Mouse (Mus musculus): ENCODE results near the gene Grcc10. TPM values are rescaled to one million over a fixed set of nuclear protein-coding genes. Genes with fewer than 3 reads are reported as not detected.

Grcc10 gene
- polyA plus RNA-seq, 1 experiment from 2014 or later: 402 TPM

- H3K9ac ChIP-seq: peak within 1 kb of the TSS; percentile 98
- WGBS: under 1% methylated on average over 54 of the region's 100 CpGs
- peaks cover 7% of the 10 kb centered on the region for H3K36me3 ChIP-seq
- H3K4me2 ChIP-seq: peak within 1 kb of the TSS; percentile 62
- peak within 1 kb of the TSS; percentile 99 for H3K27ac ChIP-seq
- H3K9me3 ChIP-seq: no peaks in the 10 kb centered on the region
- peaks cover 48% of the 10 kb centered on the region for H3K4me1 ChIP-seq
- no peaks in the 10 kb centered on the region for H3K27me3 ChIP-seq
- peak; percentile 59 for ATAC-seq (ENCODE audit: insufficient number of reproducible peaks, low FRiP score, low TSS enrichment, low read depth)
- H3K4me3 ChIP-seq: peak within 1 kb of the TSS; percentile 78
Measured at GRCm38 (mm10) chr6:124755831-124756595, 14.8 kb upstream of the Grcc10 start, which contains the start of the genes Gm45234 and Atn1. Gm45234 (minus strand) TSS chr6:124756021. Atn1 (minus strand) TSS chr6:124756524.

GRCm38 (mm10) chr6:124755306-124755705 lies 14.1 kb upstream of the Grcc10 start:
- WGBS: 0% methylated on average over 3 of the region's 3 CpGs
- H3K27me3 ChIP-seq: no peaks in the 10 kb centered on the region
- H3K36me3 ChIP-seq: peaks cover 7% of the 10 kb centered on the region
- H3K4me2 ChIP-seq: peak overlapping the region; percentile 62
- H3K9ac ChIP-seq: peak overlapping the region; percentile 98
- H3K27ac ChIP-seq: peak overlapping the region; percentile 99
- H3K4me1 ChIP-seq: peaks cover 48% of the 10 kb centered on the region
- ATAC-seq (ENCODE audit: insufficient number of reproducible peaks, low FRiP score, low TSS enrichment, low read depth): no peak
- H3K9me3 ChIP-seq: no peaks in the 10 kb centered on the region
- peak overlapping the region; percentile 78 for H3K4me3 ChIP-seq

GRCm38 (mm10) chr6:124753861-124754260 lies 12.7 kb upstream of the Grcc10 start:
- Histone ChIP-seq H3K4me2 (no peak overlapping the region), H3K9ac (no peak overlapping the region), H3K27me3 (no peaks in the 10 kb centered on the region), H3K27ac (no peak overlapping the region), H3K9me3 (no peaks in the 10 kb centered on the region), H3K4me3 (no peak overlapping the region), H3K36me3 (peaks cover 19% of the 10 kb centered on the region), H3K4me1 (peaks cover 41% of the 10 kb centered on the region)
- 83% methylated on average over 2 of the region's 2 CpGs for WGBS
- ATAC-seq (ENCODE audit: insufficient number of reproducible peaks, low FRiP score, low TSS enrichment, low read depth): no peak

- H3K27ac ChIP-seq: no peak overlapping the region
- H3K27me3 ChIP-seq: no peaks in the 10 kb centered on the region
- H3K4me2 ChIP-seq: no peak overlapping the region
- no peak overlapping the region for H3K4me3 ChIP-seq
- peaks cover 43% of the 10 kb centered on the region for H3K36me3 ChIP-seq
- H3K9me3 ChIP-seq: no peaks in the 10 kb centered on the region
- peaks cover 39% of the 10 kb centered on the region for H3K4me1 ChIP-seq
- H3K9ac ChIP-seq: no peak overlapping the region
- no peak for ATAC-seq (ENCODE audit: insufficient number of reproducible peaks, low FRiP score, low TSS enrichment, low read depth)
- WGBS: 80% methylated on average over 8 of the region's 8 CpGs
Measured at GRCm38 (mm10) chr6:124750405-124750804, 9.2 kb upstream of the Grcc10 start.

GRCm38 (mm10) chr6:124746654-124747632 lies 5.8 kb upstream of the Grcc10 start:
- ATAC-seq (ENCODE audit: insufficient number of reproducible peaks, low FRiP score, low TSS enrichment, low read depth): no peak
- peak overlapping the region; percentile 88 for H3K27ac ChIP-seq
- H3K4me3 ChIP-seq: peak overlapping the region; percentile 53
- H3K36me3 ChIP-seq: peaks cover 65% of the 10 kb centered on the region
- peak overlapping the region; percentile 94 for H3K4me2 ChIP-seq
- no peak overlapping the region for H3K9ac ChIP-seq
- no peaks in the 10 kb centered on the region for H3K9me3 ChIP-seq
- no peaks in the 10 kb centered on the region for H3K27me3 ChIP-seq
- 87% methylated on average over 7 of the region's 7 CpGs for WGBS
- peaks cover 31% of the 10 kb centered on the region for H3K4me1 ChIP-seq

GRCm38 (mm10) chr6:124746296-124746605 lies 5.1 kb upstream of the Grcc10 start:
- peak overlapping the region; percentile 65 for H3K9ac ChIP-seq
- peak overlapping the region; percentile 53 for H3K4me3 ChIP-seq
- H3K36me3 ChIP-seq: peaks cover 63% of the 10 kb centered on the region
- no peaks in the 10 kb centered on the region for H3K27me3 ChIP-seq
- H3K4me1 ChIP-seq: peaks cover 36% of the 10 kb centered on the region
- H3K27ac ChIP-seq: peak overlapping the region; percentile 88
- no peak for ATAC-seq (ENCODE audit: insufficient number of reproducible peaks, low FRiP score, low TSS enrichment, low read depth)
- no peaks in the 10 kb centered on the region for H3K9me3 ChIP-seq
- WGBS: 17% methylated on average over 8 of the region's 8 CpGs
- peak overlapping the region; percentile 94 for H3K4me2 ChIP-seq

- Histone ChIP-seq H3K36me3 (peaks cover 61% of the 10 kb centered on the region), H3K4me3 (peak overlapping the region; percentile 53), H3K9me3 (no peaks in the 10 kb centered on the region), H3K27me3 (no peaks in the 10 kb centered on the region), H3K9ac (peak overlapping the region; percentile 65), H3K4me1 (peaks cover 36% of the 10 kb centered on the region), H3K4me2 (peak overlapping the region; percentile 94), H3K27ac (peak overlapping the region; percentile 88)
- peak; percentile 77 for ATAC-seq (ENCODE audit: insufficient number of reproducible peaks, low FRiP score, low TSS enrichment, low read depth)
- WGBS: under 1% methylated on average over 85 of the region's 85 CpGs
Measured at GRCm38 (mm10) chr6:124745490-124746295, 4.5 kb upstream of the Grcc10 start.

GRCm38 (mm10) chr6:124744755-124745321 lies 3.7 kb upstream of the Grcc10 start:
- WGBS: 64% methylated on average over 26 of the region's 26 CpGs
- Histone ChIP-seq H3K4me3 (peak overlapping the region; percentile 53), H3K36me3 (peaks cover 59% of the 10 kb centered on the region), H3K4me2 (peak overlapping the region; percentile 94), H3K27me3 (no peaks in the 10 kb centered on the region), H3K4me1 (peaks cover 40% of the 10 kb centered on the region), H3K9me3 (no peaks in the 10 kb centered on the region), H3K27ac (peak overlapping the region; percentile 88), H3K9ac (no peak overlapping the region)
- ATAC-seq (ENCODE audit: insufficient number of reproducible peaks, low FRiP score, low TSS enrichment, low read depth): no peak

- WGBS: 95% methylated on average over 8 of the region's 8 CpGs
- ATAC-seq (ENCODE audit: insufficient number of reproducible peaks, low FRiP score, low TSS enrichment, low read depth): no peak
- Histone ChIP-seq H3K4me1 (peaks cover 52% of the 10 kb centered on the region), H3K36me3 (peaks cover 50% of the 10 kb centered on the region), H3K27ac (no peak overlapping the region), H3K27me3 (no peaks in the 10 kb centered on the region), H3K9ac (no peak overlapping the region), H3K9me3 (no peaks in the 10 kb centered on the region), H3K4me3 (no peak overlapping the region), H3K4me2 (no peak overlapping the region)
Measured at GRCm38 (mm10) chr6:124743647-124744046, 2.5 kb upstream of the Grcc10 start.

- Histone ChIP-seq H3K4me2 (no peak overlapping the region), H3K4me3 (no peak overlapping the region), H3K27me3 (no peaks in the 10 kb centered on the region), H3K9ac (no peak overlapping the region), H3K4me1 (peaks cover 55% of the 10 kb centered on the region), H3K27ac (0 out of 2 replicates have a peak overlapping the region, but pooled peaks have one; percentile 43), H3K36me3 (peaks cover 43% of the 10 kb centered on the region), H3K9me3 (no peaks in the 10 kb centered on the region)
- ATAC-seq (ENCODE audit: insufficient number of reproducible peaks, low FRiP score, low TSS enrichment, low read depth): no peak
- WGBS: 90% methylated on average over 15 of the region's 15 CpGs
Measured at GRCm38 (mm10) chr6:124742839-124743514, 1.8 kb upstream of the Grcc10 start.
